Mouse (Mus musculus): ENCODE data around the gene Rrp1. TPM values are rescaled to one million over a fixed set of nuclear protein-coding genes. Genes with fewer than 3 reads are reported as not detected.
"Not testable (repeated sequence)": the region's sequence is repeated elsewhere in the genome, so short reads cannot be mapped to it uniquely, and the experiment has no call there.

Gene Rrp1
- total RNA-seq, 1 experiment from 2014 or later = 382 TPM

- no peak for ATAC-seq (replicated peaks; ENCODE audit: insufficient number of reproducible peaks, low FRiP score, low TSS enrichment, poor library complexity, severe bottlenecking)
Observed at GRCm38 (mm10) chr10:78428070-78428469, 15.2 kb upstream of the Rrp1 start.

GRCm38 (mm10) chr10:78426117-78426735 lies 13.4 kb upstream of the Rrp1 start:
- ATAC-seq (replicated peaks; ENCODE audit: insufficient number of reproducible peaks, low FRiP score, low TSS enrichment, poor library complexity, severe bottlenecking) = no peak; the same call in 1 of the 2 replicates

GRCm38 (mm10) chr10:78425181-78426041 lies 12.6 kb upstream of the Rrp1 start, which contains the start of gene Cstb:
Gene Cstb, plus strand, starts transcription at chr10:78425669.
- ATAC-seq (replicated peaks; ENCODE audit: insufficient number of reproducible peaks, low FRiP score, low TSS enrichment, poor library complexity, severe bottlenecking) = peak; percentile 83

- no peak for ATAC-seq (replicated peaks; ENCODE audit: insufficient number of reproducible peaks, low FRiP score, low TSS enrichment, poor library complexity, severe bottlenecking)
Observed at GRCm38 (mm10) chr10:78422614-78423013, 9.8 kb upstream of the Rrp1 start.

- no peak for ATAC-seq (replicated peaks; ENCODE audit: insufficient number of reproducible peaks, low FRiP score, low TSS enrichment, poor library complexity, severe bottlenecking)
Observed at GRCm38 (mm10) chr10:78420929-78421328, 8.1 kb upstream of the Rrp1 start.

- no peak for ATAC-seq (replicated peaks; ENCODE audit: insufficient number of reproducible peaks, low FRiP score, low TSS enrichment, poor library complexity, severe bottlenecking)
Observed at GRCm38 (mm10) chr10:78418791-78419190, 5.9 kb upstream of the Rrp1 start.

DNA sequence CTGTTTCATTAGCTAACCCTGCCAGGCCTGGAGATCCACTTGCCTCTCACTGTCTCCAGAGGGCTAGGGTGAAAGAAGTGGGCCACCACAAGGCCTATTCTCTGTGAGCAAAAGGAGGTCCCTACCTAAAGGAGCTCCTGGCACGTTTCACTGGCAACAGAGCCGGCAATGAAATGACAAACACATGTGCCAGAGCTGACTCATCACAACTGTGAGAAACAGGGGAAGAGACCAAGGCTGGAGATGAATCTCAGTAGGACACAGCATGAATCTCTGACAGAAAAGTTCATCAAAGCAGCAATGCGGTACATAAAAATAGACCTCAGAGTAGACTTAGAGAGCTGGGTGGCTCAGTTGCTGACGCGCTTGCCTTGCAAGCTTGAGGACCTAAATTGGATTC lies 5.0 kb upstream of the Rrp1 start:
- ATAC-seq (replicated peaks; ENCODE audit: insufficient number of reproducible peaks, low FRiP score, low TSS enrichment, poor library complexity, severe bottlenecking) = no peak

DNA sequence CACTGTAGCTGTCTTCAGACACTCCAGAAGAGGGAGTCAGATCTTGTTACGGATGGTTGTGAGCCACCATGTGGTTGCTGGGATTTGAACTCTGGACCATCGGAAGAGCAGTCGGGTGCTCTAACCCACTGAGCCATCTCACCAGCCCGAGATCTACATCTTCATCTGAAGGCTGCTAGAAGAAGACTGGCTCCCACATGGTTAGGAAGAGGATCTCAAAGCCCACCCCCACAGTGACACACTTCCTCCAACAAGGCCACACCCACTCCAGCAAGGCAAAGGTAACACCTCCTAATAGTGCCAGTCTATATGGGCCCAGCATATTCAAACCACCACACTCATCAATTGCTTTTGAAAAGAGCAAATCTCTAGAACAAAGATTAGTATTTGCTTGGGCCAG lies 2.1 kb upstream of the Rrp1 start:
- ATAC-seq (replicated peaks; ENCODE audit: insufficient number of reproducible peaks, low FRiP score, low TSS enrichment, poor library complexity, severe bottlenecking) = not testable (repeated sequence)

DNA sequence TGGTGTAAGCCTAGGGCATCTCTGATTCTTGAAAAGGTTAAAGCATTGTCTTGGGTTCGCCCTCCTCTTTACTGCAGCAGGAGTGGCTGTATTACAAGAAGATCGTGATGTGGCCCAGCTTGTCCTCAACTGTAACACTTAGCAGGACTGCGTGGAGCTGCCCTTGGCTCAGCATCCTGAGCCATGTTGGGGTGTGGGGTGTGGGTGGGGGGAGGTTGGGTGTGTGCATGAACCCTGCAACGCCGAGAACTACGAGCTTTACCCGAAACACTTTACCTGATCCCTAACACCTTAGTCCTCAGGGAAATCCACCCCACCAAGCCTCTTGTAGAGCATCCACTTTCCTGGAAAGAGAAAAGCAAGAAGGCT lies 293 bp upstream of the Rrp1 start:
- ATAC-seq (replicated peaks; ENCODE audit: insufficient number of reproducible peaks, low FRiP score, low TSS enrichment, poor library complexity, severe bottlenecking) = no peak

DNA sequence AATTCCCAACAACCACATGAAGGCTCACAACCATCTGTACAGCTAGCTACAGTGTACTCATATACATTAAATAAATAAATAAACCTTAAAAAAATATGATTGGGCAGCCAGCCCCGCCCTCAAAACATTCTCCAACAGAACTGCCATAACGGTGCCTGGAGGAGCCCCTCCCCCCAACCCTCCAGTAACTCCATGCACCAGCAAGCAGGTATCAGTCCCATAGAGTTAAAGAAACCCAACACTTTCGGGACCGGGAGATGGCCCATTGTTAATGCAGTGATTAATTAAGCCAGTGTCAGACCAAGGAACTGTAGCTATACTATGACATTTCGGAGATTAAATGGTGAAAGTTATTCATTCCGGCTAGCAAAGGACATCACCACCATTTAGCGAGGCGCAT lies 992 bp downstream of the Rrp1 start:
- ATAC-seq (replicated peaks; ENCODE audit: insufficient number of reproducible peaks, low FRiP score, low TSS enrichment, poor library complexity, severe bottlenecking) = no peak

DNA sequence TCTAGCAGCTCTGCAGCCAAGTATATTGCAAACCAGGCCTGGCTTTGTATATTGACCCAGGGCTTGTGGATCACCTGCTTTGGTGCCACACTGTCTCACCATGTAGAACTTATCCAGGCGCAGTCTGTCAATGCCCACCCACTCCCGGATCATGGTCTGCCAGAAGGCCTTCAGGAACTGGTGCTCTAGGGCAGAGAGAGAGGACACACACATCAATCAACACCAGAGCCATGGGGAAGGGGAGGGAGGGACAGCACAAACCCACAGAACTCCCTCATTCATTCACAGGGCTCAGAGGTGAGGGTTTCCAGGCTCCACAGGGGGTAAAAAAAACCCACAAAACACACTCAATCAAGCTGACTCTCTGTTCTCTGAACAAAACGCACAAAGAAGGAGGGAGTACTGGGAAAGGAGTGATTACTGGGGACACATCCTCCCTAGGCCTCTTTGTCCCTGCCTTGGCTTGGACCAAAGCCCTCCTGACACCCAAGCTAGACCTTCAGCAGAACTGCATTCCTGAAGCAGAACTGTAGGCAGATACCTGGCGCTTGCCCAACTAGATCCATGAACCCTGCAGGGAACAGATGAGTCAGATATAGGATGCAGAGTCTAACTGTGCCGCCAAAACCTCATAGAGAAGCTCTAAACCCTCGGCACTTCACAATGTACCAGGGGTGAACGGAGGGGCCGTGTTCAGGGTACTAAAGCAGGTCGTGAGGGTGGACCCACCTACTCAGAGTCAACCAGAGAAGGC lies 3.6 kb downstream of the Rrp1 start:
- ATAC-seq (replicated peaks; ENCODE audit: insufficient number of reproducible peaks, low FRiP score, low TSS enrichment, poor library complexity, severe bottlenecking) = no peak

GRCm38 (mm10) chr10:78407132-78407531 lies 5.7 kb downstream of the Rrp1 start:
- no peak for ATAC-seq (replicated peaks; ENCODE audit: insufficient number of reproducible peaks, low FRiP score, low TSS enrichment, poor library complexity, severe bottlenecking)

DNA sequence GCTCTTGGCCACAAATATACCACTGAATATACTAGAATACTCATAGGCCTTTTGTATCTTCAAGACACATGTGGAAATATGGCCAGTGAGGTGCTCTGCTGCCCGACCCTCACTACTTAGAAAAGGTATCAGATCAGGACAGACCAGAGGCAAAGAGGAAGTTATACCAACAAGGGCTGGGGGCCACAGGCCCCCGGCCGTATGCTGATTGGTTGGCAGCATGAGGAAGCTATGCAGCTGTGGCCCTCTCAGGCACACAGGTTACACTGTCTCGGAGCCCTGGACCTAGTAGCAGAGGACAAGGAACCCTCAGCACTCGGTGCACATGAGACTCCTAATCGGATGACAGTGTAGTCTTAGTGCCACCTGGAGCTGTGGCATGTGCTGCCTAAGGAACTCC lies 6.7 kb downstream of the Rrp1 start:
- no peak for ATAC-seq (replicated peaks; ENCODE audit: insufficient number of reproducible peaks, low FRiP score, low TSS enrichment, poor library complexity, severe bottlenecking)

GRCm38 (mm10) chr10:78402301-78402922 lies 10.4 kb downstream of the Rrp1 start:
- no peak for ATAC-seq (replicated peaks; ENCODE audit: insufficient number of reproducible peaks, low FRiP score, low TSS enrichment, poor library complexity, severe bottlenecking)

DNA sequence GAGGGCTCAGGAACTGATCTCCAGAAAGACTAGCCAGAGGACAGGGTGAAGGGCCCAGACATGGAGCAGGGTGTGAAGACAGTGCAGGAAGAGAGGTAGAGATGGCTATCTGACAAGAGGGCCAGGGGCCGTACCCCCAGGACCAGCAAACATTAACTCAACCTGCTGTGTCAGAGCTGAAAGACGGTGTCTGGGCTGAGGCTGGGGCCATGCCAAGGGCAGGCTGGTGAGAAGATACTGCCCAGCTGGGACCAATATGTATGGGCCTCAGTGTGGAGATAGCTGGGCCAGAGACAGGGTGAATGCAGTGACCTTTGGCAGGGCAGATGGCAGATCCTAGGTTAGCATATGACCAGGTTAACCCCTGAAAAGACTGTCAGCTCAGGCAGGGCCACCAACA lies 11.7 kb downstream of the Rrp1 start:
- no peak for ATAC-seq (replicated peaks; ENCODE audit: insufficient number of reproducible peaks, low FRiP score, low TSS enrichment, poor library complexity, severe bottlenecking)

GRCm38 (mm10) chr10:78399090-78399657 lies 13.7 kb downstream of the Rrp1 start:
- ATAC-seq (replicated peaks; ENCODE audit: insufficient number of reproducible peaks, low FRiP score, low TSS enrichment, poor library complexity, severe bottlenecking) = no peak

DNA sequence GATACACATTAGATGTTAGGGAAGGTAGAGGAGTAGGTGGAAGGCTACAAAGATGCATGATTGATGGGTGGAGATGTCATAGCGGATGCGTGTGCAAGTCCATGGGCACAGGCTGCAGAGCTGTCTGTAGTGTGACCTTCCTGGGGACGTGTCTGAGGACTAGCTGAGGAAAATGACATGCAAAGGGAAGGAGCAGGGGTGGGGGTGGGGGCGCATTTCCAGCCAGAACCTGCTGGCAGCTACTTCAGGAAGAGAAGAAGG lies 16.3 kb downstream of the Rrp1 start:
- ATAC-seq (replicated peaks; ENCODE audit: insufficient number of reproducible peaks, low FRiP score, low TSS enrichment, poor library complexity, severe bottlenecking) = no peak

- ATAC-seq (replicated peaks; ENCODE audit: insufficient number of reproducible peaks, low FRiP score, low TSS enrichment, poor library complexity, severe bottlenecking) = peak; percentile 57; the same call in 1 of the 2 replicates
Observed at GRCm38 (mm10) chr10:78395819-78396624, 16.8 kb downstream of the Rrp1 start.

Data from monocyte, adult 5-6 weeks (primary cell).